Mouse (Mus musculus) ES-Bruce4 (cell line): ENCODE data around the gene Cdk10. TPM values are rescaled to one million over a fixed set of nuclear protein-coding genes. Genes with fewer than 3 reads are reported as not detected.
A peak's percentile ranks its signal among the peaks of the same experiment; 100 is the strongest.

Experiments used
- H3K27ac ChIP-seq: 2 replicates; pipeline ENCODE4 v1.5.1; 2012; ENCODE audit warnings: low read length, inconsistent platforms; ENCODE audit not compliant: insufficient read depth
- H3K27me3 ChIP-seq: 2 replicates; pipeline ENCODE4 v1.6.1; 2012; ENCODE audit warnings: mild to moderate bottlenecking, low read length, inconsistent platforms; ENCODE audit not compliant: control insufficient read depth, poor library complexity, insufficient read depth, severe bottlenecking
- H3K36me3 ChIP-seq: 2 replicates; pipeline ENCODE4 v1.6.1; 2012; ENCODE audit warnings: inconsistent platforms, mild to moderate bottlenecking, low read length, moderate library complexity; ENCODE audit not compliant: control insufficient read depth, poor library complexity, insufficient read depth, severe bottlenecking
- H3K4me1 ChIP-seq: one replicate; pipeline ENCODE4 v1.8.1; 2011; ENCODE audit warnings: low read length; ENCODE audit not compliant: control insufficient read depth, insufficient read depth
- H3K4me3 ChIP-seq: 2 replicates; pipeline ENCODE4 v1.5.1; 2011; ENCODE audit warnings: low read depth, mild to moderate bottlenecking, low read length
- H3K9ac ChIP-seq: 2 replicates; pipeline ENCODE4 v1.6.1; 2012; ENCODE audit warnings: low read depth, mild to moderate bottlenecking, inconsistent platforms; ENCODE audit not compliant: poor library complexity, severe bottlenecking
- H3K9me3 ChIP-seq: replicated peaks from 2 replicates; pipeline ENCODE4 v1.6.1; 2012; ENCODE audit warnings: mild to moderate bottlenecking, low read length, inconsistent platforms; ENCODE audit not compliant: control insufficient read depth, poor library complexity, insufficient read depth, severe bottlenecking
- CTCF ChIP-seq: IDR thresholded peaks from one replicate; pipeline ENCODE4 v1.8.1; 2011; ENCODE audit warnings: low read depth, low read length
- EP300 ChIP-seq: IDR thresholded peaks from 2 replicates; pipeline ENCODE4 v1.6.1; 2011; ENCODE audit warnings: low read depth, low read length; ENCODE audit not compliant: insufficient read depth
- POLR2A ChIP-seq: IDR thresholded peaks from one replicate; pipeline ENCODE4 v1.8.1; 2011; ENCODE audit warnings: low read length; ENCODE audit not compliant: insufficient read depth
- polyA plus RNA-seq: library from polyadenylated mRNA; stranded (reverse); fragments of >200 nt; gene quantifications from 2 replicates; pipeline ENCODE4 v1.2.4, GENCODE M21; 2011; ENCODE audit warnings: low read depth; ENCODE audit not compliant: missing spikeins, insufficient read depth, insufficient read length

The Cdk10 gene
- 34.3 and 35.7 TPM in 2 replicates for polyA plus RNA-seq

DNA sequence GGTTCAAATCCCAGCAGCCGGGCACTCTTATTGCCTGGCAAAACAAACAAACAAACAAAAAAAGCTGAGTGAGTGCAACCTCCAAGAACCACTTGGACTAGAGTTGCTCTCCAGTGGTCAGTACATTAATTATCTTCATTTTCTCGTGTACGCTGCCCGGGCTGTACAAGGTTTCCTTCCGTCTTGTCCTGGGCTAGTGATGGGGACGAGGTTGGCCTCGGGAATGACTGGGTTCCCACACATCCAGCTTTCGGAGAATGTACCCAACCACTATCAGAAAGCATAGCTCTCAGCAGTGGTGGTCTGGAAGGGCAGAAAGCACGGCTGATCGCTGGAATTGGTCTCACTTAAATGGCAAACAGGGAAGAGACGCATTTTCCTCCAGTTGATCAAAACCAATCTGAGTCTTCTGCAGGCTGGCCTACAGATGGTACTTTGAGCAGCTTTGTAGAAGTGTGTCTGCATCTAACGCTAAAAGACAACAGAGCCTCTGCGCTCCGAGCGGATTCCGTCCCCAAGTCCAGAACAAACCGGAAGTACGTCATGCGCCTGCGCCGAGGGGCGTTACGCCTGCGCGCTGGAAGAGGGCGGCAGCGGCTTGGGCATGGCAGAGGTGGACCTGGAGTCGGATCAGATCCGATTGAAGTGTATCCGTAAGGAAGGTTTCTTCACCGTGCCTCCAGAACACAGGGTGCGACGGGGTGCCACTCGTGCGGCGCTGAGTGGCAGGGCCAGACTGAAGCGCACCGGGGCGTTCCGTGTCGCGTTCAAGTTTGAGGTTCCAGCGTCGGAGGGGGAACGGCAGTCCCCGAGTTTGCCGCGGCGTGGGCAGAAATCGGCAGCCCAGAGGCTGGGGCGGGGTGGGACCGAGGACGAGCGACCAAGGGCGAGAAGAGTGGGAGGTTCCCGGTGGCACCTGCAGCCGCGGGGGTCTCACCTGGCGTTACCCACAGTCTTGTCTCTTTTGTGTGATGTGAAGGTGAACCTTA lies at the start of gene Cdk10:
Gene Cdk10 (plus strand): TSS at position 565 of the 989 bp plus-strand sequence.
- Histone ChIP-seq H3K27me3 (no peaks in the 10 kb centered on the region), H3K27ac (peak within 1 kb of the TSS; percentile 38; the same call in 1 of the 2 replicates), H3K4me1 (no peaks in the 10 kb centered on the region), H3K9me3 (no peaks in the 10 kb centered on the region), H3K4me3 (peak within 1 kb of the TSS; percentile 88), H3K36me3 (peaks cover 11% of the 10 kb centered on the region; the same call in 1 of the 2 replicates), H3K9ac (peak within 1 kb of the TSS; percentile 86)
- TF ChIP-seq POLR2A (peak; percentile 98), CTCF (no peak), EP300 (no peak)

DNA sequence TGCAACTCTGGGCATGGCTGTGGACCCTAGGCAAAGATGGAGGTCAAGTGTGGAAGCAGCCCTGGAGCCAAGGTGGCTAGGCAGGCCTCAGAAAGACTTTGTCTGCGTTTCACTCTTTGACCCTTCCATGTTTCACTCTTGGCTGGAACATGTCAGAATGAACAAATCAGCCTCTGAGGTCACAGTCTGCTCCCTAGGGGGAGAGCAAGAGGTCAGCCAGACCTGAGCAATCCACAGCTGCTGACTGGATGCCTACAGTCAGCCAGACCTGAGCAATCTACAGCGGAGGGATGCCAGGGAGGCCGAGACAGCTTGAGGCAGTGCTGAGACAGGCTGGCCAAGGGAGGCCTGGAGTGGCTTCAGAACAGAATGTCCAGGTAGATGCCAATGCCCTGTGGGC lies 43.3 kb upstream of the Cdk10 start:
- H3K27ac ChIP-seq, result no peak overlapping the region
- peaks cover 29% of the 10 kb centered on the region for H3K9me3 ChIP-seq
- H3K9ac ChIP-seq, result no peak overlapping the region
- H3K36me3 ChIP-seq, result no peaks in the 10 kb centered on the region
- no peak for TF ChIP-seq CTCF
- no peak for TF ChIP-seq EP300
- TF ChIP-seq POLR2A, result no peak
- H3K4me1 ChIP-seq, result no peaks in the 10 kb centered on the region
- H3K4me3 ChIP-seq, result no peak overlapping the region
- H3K27me3 ChIP-seq, result no peaks in the 10 kb centered on the region

DNA sequence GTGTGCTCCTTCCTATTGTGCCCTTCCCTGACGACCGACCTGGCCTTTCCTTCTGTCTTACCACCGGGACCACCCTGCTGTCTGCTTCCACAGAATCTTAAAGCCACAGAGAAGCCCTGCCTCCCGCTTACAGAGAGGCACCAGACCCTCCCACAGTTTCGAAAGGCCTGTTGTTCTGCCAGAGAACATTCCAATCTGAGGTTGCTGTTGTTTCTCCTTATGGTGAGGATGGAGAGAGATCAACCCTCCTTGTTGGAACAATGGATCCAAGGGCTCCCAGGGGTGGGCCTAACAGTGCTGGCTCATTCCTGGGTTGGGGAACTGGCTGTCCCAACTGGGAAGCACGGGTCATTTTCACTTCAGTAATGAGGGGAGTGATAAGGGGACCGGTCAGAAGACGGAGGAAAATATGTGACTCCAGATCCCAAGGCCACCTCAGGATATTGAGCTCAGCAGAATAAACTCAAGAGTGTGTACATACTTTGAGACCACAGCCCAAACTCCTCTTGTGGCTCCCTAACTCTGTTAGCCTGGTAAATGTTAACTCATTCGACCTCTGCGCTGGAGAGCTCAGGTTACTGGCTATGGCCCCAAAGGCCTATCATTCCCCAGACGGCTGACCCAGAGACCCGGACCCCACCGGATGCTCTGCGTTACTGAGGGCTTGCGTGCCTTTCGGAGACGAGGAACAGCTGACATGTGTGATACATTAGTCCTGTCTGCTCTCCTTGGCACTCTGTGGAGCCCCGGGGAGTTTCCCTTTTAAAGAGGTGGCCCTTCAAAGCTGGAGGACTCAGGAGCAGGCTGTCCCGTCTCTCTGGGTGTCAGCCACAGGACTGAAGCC lies 38.9 kb upstream of the Cdk10 start, which contains the start of gene Dpep1:
Gene Dpep1 (plus strand): TSS at position 677 of the 844 bp plus-strand sequence.
- Histone ChIP-seq H3K4me3 (no peak within 1 kb of the TSS), H3K36me3 (no peaks in the 10 kb centered on the region), H3K27me3 (no peaks in the 10 kb centered on the region), H3K9me3 (no peaks in the 10 kb centered on the region), H3K4me1 (peaks cover 3% of the 10 kb centered on the region), H3K27ac (no peak within 1 kb of the TSS), H3K9ac (no peak within 1 kb of the TSS)
- TF ChIP-seq EP300 (no peak), POLR2A (no peak), CTCF (no peak)

DNA sequence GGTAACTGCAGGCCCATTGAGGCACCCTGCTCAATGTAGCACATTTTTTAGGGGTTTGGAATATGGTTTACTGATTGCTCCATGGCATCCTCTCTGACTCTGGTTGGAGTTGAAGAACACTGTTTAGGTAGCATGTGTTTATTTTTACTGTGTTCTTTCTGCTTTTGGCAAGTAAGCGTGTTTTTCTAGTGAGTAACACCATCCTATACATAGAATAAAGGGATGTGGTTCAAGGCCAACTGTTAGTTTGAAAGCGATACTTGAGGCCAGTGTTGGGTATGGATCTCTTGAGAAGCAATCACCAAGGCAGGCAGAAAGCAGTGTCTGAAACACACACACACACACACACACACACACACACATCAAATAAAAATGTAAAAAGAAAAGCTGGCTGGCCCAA lies 36.6 kb upstream of the Cdk10 start:
- Histone ChIP-seq H3K27me3 (no peaks in the 10 kb centered on the region), H3K4me1 (peaks cover 3% of the 10 kb centered on the region), H3K9ac (no peak overlapping the region), H3K27ac (no peak overlapping the region), H3K4me3 (no peak overlapping the region), H3K36me3 (no peaks in the 10 kb centered on the region), H3K9me3 (no peaks in the 10 kb centered on the region)
- TF ChIP-seq CTCF, result no peak
- no peak for TF ChIP-seq POLR2A
- TF ChIP-seq EP300, result no peak

DNA sequence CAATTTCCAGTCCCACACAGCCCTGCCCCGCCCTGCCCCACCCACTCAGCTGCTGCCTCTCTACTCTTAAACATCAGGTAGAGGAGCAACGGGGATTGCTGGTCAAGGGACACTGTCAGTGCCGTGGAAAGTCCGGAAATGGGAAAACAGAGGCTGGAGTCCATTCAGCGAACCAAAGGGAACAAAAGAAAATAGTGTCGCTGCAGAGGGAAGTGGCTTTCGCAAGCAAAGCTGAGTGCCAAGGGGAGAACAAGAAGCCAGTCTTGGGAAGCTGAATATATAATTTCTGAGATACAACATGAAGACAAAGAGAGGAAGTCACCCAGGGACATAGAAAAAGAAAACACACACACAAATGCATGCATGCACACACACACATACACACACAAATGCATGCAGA lies 35.8 kb upstream of the Cdk10 start:
- peaks cover 3% of the 10 kb centered on the region for H3K4me1 ChIP-seq
- H3K9ac ChIP-seq, result no peak overlapping the region
- no peak overlapping the region for H3K4me3 ChIP-seq
- no peaks in the 10 kb centered on the region for H3K9me3 ChIP-seq
- H3K27me3 ChIP-seq, result no peaks in the 10 kb centered on the region
- H3K36me3 ChIP-seq, result no peaks in the 10 kb centered on the region
- no peak overlapping the region for H3K27ac ChIP-seq
- TF ChIP-seq POLR2A (no peak), CTCF (no peak), EP300 (no peak)
